Mouse (Mus musculus) limb, embryonic 12.5 days (tissue): Measurements from ENCODE around the gene Myrf. TPM values are rescaled to one million over a fixed set of nuclear protein-coding genes. Genes with fewer than 3 reads are reported as not detected.
"Not testable (repeated sequence)": the region's sequence is repeated elsewhere in the genome, so short reads cannot be mapped to it uniquely, and the experiment has no call there.

Experiments
- ATAC-seq: fragments of 200-750 bp; cut with Nextera tagmentation; 2 replicates; pipeline ENCODE4 v1.8.0; 2017; ENCODE audit warnings: low read depth, moderate TSS enrichment; ENCODE audit not compliant: insufficient number of reproducible peaks, insufficient read depth, low FRiP score, low TSS enrichment
- H3K27ac ChIP-seq: fragments of 300-500 bp; sonication (generic); 2 replicates; pipeline ENCODE4 v1.5.1; 2016; ENCODE audit warnings: mild to moderate bottlenecking, moderate library complexity
- H3K27me3 ChIP-seq: fragments of 300-500 bp; sonication (generic); 2 replicates; pipeline ENCODE4 v1.6.1; 2016; ENCODE audit warnings: mild to moderate bottlenecking, moderate library complexity
- H3K36me3 ChIP-seq: fragments of 300-500 bp; sonication (generic); 2 replicates; pipeline ENCODE4 v1.6.1; 2016; ENCODE audit warnings: mild to moderate bottlenecking, moderate library complexity
- H3K4me1 ChIP-seq: fragments of 300-500 bp; sonication (generic); replicated peaks from 2 replicates; pipeline ENCODE4 v1.6.1; 2016
- H3K4me2 ChIP-seq: fragments of 300-500 bp; sonication (generic); 2 replicates; pipeline ENCODE4 v1.6.1; 2016; ENCODE audit warnings: mild to moderate bottlenecking, moderate library complexity
- H3K4me3 ChIP-seq: fragments of 300-500 bp; sonication (generic); replicated peaks from 2 replicates; pipeline ENCODE4 v1.5.1; 2016; ENCODE audit warnings: mild to moderate bottlenecking
- H3K9ac ChIP-seq: fragments of 300-500 bp; sonication (generic); replicated peaks from 2 replicates; pipeline ENCODE4 v1.6.1; 2016; ENCODE audit warnings: mild to moderate bottlenecking, moderate library complexity
- H3K9me3 ChIP-seq: fragments of 300-500 bp; sonication (generic); 2 replicates; pipeline ENCODE4 v1.6.1; 2016; ENCODE audit warnings: mild to moderate bottlenecking, moderate library complexity
- WGBS: fragments of 180-500 bp; shearing (Covaris S2); methylation state at CpG from one replicate; pipeline ENCODE4 v1.1.7; 2016; 5-methylcytosine and 5-hydroxymethylcytosine counted together
- microRNA-seq: library from miRNA; unstranded; fragments of <30 nt; microRNA quantifications from one replicate; pipeline ENCODE4, GENCODE M21; 2017
- polyA plus RNA-seq: library from polyadenylated mRNA; unstranded; fragments of >200 nt; fragmentation: Nextera tagmentation; extraction: Ambion mirVana; gene quantifications from 2 replicates; pipeline ENCODE4 v1.2.1, GENCODE M21; 2016

Myrf gene
- polyA plus RNA-seq, 1 experiment from 2014 or later, result 2.6 TPM

DNA sequence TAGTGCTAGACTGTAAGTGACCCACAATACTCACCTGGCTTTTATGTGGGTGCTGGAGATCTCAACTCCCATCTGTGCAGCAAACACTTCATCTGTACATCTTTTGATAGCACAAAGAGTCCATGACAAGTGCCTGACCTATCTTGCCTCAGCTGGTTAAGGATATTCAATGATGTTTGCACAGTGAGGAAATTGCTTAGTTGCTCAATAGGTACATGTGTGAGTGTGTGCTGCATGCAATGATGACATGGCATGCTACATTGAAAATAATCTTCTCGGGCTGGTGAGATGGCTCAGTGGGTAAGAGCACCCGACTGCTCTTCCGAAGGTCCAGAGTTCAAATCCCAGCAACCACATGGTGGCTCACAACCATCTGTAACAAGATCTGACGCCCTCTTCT is 74.6 kb downstream of the Myrf start:
- H3K36me3 ChIP-seq, H3K27me3 ChIP-seq, ATAC-seq, H3K9ac ChIP-seq, H3K4me3 ChIP-seq, H3K4me1 ChIP-seq, H3K27ac ChIP-seq, H3K4me2 ChIP-seq, H3K9me3 ChIP-seq: not testable (repeated sequence)
- 79% methylated on average over 4 of the region's 4 CpGs for WGBS

DNA sequence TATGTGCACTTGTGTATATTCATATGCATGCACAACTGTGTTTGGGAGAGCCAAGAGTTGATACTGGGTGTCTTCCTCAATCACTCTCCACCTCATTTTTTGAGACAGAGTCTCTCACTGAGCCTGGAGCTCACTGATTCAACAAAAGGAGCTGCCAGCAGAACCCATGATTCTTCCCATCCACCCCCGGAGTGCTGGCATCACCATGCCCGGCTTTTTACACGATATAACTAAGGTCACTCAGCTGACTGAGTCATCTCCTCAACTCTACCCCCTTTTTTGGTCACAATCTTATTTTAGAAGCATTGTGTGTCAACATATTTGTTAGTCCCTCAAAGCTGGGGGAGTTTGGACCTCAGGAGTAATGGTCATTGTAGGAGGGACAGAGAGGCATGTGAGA is 76.7 kb downstream of the Myrf start:
- no peak overlapping the region for H3K9ac ChIP-seq
- no peaks in the 10 kb centered on the region for H3K27me3 ChIP-seq
- H3K9me3 ChIP-seq, result 0 out of 2 replicates have a peak, but pooled peaks cover 4% of the 10 kb centered on the region
- no peaks in the 10 kb centered on the region for H3K36me3 ChIP-seq
- H3K4me2 ChIP-seq, result no peak overlapping the region
- WGBS, result 86% methylated on average over 3 of the region's 3 CpGs
- no peaks in the 10 kb centered on the region for H3K4me1 ChIP-seq
- no peak overlapping the region for H3K4me3 ChIP-seq
- no peak for ATAC-seq
- no peak overlapping the region for H3K27ac ChIP-seq

Small RNA genes within 50 kb of the gene (microRNA-seq; reads per million reads assigned to microRNA genes)
- 1.2 reads per million for gene Mir6993

Other genes with a start within 250 kb of the Myrf start
- gene Best1, start 239.1 kb downstream of the Myrf start, polyA plus RNA-seq, result 2.2 and 2.3 TPM in 2 replicates
- 32.0 and 35.8 TPM in 2 replicates for gene Rab3il1, start 239.1 kb downstream of the Myrf start, polyA plus RNA-seq
- 5.8 and 5.9 TPM in 2 replicates for gene Fads3, start 199.2 kb downstream of the Myrf start, polyA plus RNA-seq
- 117 and 124 TPM in 2 replicates for gene Fads2, start 139.0 kb downstream of the Myrf start, polyA plus RNA-seq
- 134 and 144 TPM in 2 replicates for gene Fads1, start 57.9 kb downstream of the Myrf start, polyA plus RNA-seq
- 417 and 421 TPM in 2 replicates for gene Tmem258, start 36.7 kb downstream of the Myrf start, polyA plus RNA-seq
- 109 and 115 TPM in 2 replicates for gene Fen1, start 36.6 kb downstream of the Myrf start, polyA plus RNA-seq
- 1.8 and 2.4 TPM in 2 replicates for gene Dagla, start 64.1 kb upstream of the Myrf start, polyA plus RNA-seq
- gene Syt7, start 148.3 kb upstream of the Myrf start, polyA plus RNA-seq, result 0.33 and 0.84 TPM in 2 replicates
- gene Lrrc10b, start 216.7 kb upstream of the Myrf start, polyA plus RNA-seq, result 0.10 and 0.26 TPM in 2 replicates
- not detected in 2 replicates for gene Ppp1r32, start 242.2 kb upstream of the Myrf start, polyA plus RNA-seq